ENCODE assay signal across 8 mouse cellular contexts in genomic region chr9:118801176-118801909, GRCm38 (mm10).
DNase-seq lines count a peak whose midpoint lies in the region.

No protein-coding gene starts in this region.

- intact Hi-C loops in heart, postnatal 25 days (cut with DNase I) = no loop called here
- intact Hi-C loops in left cerebral cortex, postnatal 36 days (cut with DNase I) = no loop called here

- peak; percentile 61 for DNase-seq in heart, adult 8-10 months (ENCODE audit: low spot score)
- no peak for DNase-seq in heart, postnatal 25 days (ENCODE audit: low spot score)
- peak; percentile 10 for DNase-seq in brain, adult 2 months (ENCODE audit: low read depth, low spot score)
- DNase-seq in kidney, adult 11 months = peak; percentile 96
- DNase-seq in lung, postnatal 25 days (ENCODE audit: low spot score) = peak; percentile 51
- DNase-seq in layer of hippocampus, postnatal 25 days (ENCODE audit: extremely low spot score in 1 of 2, low spot score in 1 of 2) = no peak
- DNase-seq in right cerebral cortex, postnatal 10 days (ENCODE audit: low spot score in 2 of 2) = no peak
- no peak for DNase-seq in left cerebral cortex, postnatal 36 days (ENCODE audit: low spot score in 2 of 2)

Comparison
In these comparisons a context has a peak if more than half of its experiments do, and no peak if none do; other contexts are left out.
1. DNase-seq: peak in heart, adult 8-10 months (single experiment), brain, adult 2 months (single experiment), kidney, adult 11 months (single experiment) and lung, postnatal 25 days (single experiment); none in heart, postnatal 25 days (single experiment), layer of hippocampus, postnatal 25 days (0 of 2), right cerebral cortex, postnatal 10 days (0 of 2) and left cerebral cortex, postnatal 36 days (0 of 2).